Mouse (Mus musculus) frontal cortex, postnatal 10 days (tissue): ENCODE results near the gene Gm42421.

Experiments
- DNase-seq, 2 experiments: peaks; one replicate each; pipeline ENCODE4 v3.0.0; 2022; ENCODE audit warnings: low spot score in 2 of 2, mixed read lengths in 1 of 2

Gm42421 gene

GRCm38 (mm10) chr5:143927875-143928274 is at the start of gene Gm42421:
TSS of gene Gm42421 (plus strand) at chr5:143928175.
- DNase-seq, result no peak

- DNase-seq, result no peak
These were observed 42.7 kb upstream of the Gm42421 start for GRCm38 (mm10) chr5:143885274-143885673.

DNA sequence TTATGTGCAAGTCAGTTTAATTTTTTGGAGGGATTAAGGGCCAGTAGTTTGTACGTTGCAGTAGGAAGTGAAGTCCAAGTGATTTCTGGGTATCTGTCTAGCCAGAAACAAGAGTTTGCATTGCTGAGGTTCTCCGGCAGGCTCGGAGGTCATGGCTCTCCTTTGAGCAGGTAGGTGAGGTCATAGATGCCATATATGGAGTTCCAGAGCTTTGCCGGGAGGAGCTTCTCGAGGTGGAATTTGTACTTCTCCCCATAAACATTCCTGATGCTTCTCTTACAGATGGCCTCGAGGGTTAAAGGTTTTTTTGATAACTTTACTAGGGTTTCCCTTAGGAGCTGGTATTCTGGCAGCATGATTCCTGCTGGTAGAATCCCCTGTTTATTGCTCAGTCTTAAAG is 37.2 kb upstream of the Gm42421 start:
- no peak for DNase-seq

DNA sequence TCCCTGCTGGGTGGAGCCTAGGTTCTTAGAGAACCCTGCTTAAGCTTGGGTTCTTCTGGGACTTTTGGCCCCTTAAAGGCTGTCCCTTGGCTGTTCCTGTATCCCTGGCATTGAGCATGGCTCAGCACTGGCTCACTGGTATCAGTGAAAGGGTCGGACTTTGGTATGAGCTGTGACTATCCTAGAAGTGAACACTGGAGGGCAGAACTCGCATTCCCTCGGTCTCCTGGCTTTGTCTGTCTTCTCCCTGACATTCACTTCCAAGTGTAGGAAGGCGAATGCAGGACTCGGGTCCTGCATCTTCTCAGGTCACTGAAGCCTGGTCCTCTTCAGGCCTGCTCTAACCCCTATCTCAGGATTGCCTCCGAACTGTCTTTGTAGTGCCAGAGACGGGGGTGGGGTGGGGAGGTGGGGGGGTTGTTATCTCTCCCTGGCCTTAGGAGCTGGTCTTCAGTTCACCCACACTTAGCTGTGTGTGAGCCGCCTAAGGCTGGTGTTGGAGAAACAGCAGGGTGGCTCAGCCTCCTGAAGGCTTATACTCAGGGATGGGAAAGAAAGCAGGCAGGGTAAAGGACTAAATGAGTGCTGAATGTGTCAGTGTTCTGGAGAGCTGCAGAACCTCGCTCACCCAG is 35.6 kb upstream of the Gm42421 start:
- no peak for DNase-seq

GRCm38 (mm10) chr5:143893396-143893795 is 34.6 kb upstream of the Gm42421 start:
- no peak for DNase-seq

DNA sequence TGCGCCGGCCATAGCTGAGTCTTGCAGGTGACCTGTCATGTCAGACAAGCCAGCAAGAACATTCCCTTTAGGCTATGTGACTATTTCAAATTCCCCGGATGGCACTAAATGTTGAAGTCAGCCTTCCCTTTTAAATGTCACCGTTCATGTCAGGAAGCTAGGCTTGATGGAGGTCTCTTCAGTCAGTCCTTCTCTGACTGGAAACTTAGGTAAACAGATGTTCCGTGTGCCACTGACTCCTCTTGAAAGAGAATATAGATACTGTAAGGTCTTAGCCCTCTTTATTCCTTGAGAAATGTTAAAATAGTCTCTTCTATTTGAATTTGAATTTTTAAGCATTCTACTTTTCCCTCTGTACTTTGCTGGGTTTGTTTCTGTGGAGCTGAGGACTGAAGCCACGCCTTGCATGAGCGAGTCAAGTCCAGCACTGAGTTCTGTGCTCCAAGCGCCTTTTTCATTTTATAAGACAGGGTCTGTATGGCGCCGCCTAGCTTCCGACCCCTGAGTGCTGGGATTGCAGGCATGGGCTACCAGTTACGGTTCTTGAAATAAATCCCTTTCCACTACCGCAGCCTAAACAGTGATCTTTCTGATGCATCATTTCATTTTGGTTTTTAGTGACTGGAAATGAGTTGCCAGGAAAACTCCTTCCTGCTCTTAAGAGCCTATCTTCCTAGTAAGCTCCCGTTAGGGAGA is 30.2 kb upstream of the Gm42421 start, which contains the start of gene Ankrd61:
Gene Ankrd61 (minus strand): TSS at position 51 of the 696 bp plus-strand sequence.
- no peak for DNase-seq

- peak; percentile 33 to 35 for DNase-seq
These were observed 25.9 kb upstream of the Gm42421 start for GRCm38 (mm10) chr5:143902111-143902510.

DNA sequence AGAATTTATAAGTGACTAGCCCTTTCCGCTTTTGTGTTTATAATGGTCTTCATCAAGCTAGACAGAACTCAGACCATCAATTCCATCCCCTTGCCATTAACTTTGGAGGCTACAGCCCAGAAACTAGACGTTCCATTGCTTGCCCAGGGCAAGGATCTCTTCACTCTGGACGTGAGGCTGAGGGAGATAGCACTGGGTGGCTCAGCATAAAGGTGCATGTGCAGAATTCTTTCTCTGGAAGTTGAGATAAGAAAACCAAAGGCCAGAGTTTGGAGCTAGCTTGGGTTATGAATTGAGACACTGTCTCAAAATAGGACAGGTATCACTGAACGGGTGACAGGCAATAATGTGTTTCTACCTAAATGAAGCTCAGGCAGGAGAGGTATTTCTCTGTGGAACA is 24.2 kb upstream of the Gm42421 start:
- DNase-seq, result no peak

DNA sequence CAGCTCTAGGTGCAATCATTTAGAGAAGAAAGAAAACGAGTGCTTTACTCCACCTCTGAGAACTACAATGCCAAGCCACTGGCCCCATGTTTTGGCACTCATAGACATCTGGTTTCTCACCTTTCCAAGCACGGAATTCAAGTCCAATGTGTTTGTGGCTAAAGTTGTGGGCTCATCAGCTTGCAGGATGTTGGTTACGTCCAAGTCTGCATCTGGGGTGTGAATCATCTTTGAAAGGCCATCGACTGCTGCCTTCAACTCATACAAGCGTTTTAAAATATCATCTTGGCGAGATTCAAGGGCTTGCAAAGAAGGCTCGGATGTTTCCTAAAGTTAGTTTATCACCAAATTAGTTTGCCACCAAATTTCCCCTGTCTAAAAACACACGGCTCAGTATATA is 21.5 kb upstream of the Gm42421 start:
- no peak for DNase-seq

- no peak for DNase-seq
These were observed 19.0 kb upstream of the Gm42421 start for GRCm38 (mm10) chr5:143908926-143909325.

GRCm38 (mm10) chr5:143909417-143910400 is 18.3 kb upstream of the Gm42421 start, which contains the start of the genes Aimp2 and Pms2:
TSS of gene Aimp2 (minus strand) at chr5:143909847.
TSS of gene Pms2 (plus strand) at chr5:143909964.
- DNase-seq, result peak; percentile 96 to 97

DNA sequence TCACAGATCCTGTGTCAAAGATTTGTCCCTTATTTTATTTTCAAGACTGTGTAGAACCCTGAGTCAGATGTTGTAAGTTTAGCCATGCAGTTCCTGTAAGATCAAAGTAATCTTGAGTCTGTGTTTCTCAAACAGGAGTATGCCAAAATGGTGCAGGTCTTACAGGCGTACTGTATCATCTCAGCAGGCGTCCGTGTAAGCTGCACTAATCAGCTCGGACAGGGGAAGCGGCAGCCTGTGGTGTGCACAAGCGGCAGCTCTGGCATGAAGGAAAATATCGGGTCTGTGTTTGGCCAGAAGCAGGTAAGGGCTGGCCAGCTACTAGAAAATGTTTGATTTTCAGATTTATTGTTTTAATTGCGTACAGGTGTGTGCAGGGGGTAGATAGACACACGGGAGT is 11.8 kb upstream of the Gm42421 start:
- DNase-seq, result no peak

GRCm38 (mm10) chr5:143917418-143917817 is 10.6 kb upstream of the Gm42421 start:
- no peak for DNase-seq

DNA sequence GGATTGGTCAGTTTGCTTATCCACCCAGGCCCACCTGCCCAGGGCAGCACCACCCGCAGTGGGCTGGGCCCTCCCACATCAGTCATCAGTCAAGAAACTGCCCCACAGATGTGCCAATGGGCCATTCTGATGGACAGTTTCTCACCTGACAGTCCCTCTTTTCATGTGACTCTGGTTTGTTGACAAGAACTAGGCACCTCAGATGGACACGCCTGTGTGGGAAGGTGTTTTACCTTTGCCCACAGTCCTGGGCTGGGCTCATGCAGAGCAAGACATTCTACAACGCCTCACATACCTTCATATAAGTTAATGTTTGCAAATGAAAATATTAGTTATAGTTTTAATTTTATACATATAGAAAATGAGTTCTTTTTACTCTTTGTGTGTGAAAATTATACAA is 9.9 kb upstream of the Gm42421 start:
- DNase-seq, result no peak

- DNase-seq, result no peak
These were observed 3.1 kb upstream of the Gm42421 start for GRCm38 (mm10) chr5:143924781-143925452.

DNA sequence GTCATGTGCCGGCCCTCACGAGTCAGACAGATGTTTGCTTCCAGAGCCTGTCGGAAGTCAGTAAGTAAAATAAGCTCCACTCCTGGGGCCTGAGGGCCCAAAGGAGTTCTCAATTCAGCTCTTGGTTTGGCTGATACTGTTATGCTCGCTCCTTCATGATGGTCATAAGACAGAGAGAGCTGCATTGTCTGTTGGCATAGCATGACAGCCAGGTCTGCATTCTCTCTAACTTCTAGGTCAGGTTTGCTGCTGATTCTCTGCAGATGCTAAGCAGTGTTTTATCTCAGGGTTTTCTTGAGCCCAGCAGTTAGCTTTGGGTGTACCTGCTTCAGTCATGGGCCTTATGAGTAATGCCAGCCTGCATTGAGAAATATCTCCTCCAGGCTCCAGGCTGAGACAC is 1.3 kb downstream of the Gm42421 start:
- no peak for DNase-seq

DNA sequence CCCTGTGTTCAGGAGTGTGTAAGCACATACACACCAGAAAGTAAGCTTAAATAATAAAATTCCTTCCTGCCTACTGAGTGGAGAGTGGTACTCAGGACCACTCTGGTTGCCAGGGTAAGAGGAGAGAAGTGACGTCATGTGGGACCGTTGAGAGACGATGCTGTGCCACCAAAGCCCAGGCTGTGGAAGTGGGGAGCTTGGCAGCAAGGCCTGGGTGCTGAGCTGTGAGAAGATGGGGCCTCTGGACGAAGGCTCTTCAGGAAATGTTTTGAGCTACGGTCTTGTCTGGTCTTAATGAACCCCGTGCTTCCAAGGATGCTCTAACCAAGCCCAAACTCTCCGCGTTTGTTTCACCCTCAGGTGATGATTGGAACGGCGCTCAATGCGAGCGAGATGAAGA is 2.7 kb downstream of the Gm42421 start:
- DNase-seq, result no peak

- DNase-seq, result no peak
These were observed 4.0 kb downstream of the Gm42421 start for GRCm38 (mm10) chr5:143931863-143932580.

GRCm38 (mm10) chr5:143932831-143933230 is 4.9 kb downstream of the Gm42421 start, which contains the start of gene Rsph10b:
TSS of gene Rsph10b (plus strand) at chr5:143933035.
- no peak for DNase-seq

GRCm38 (mm10) chr5:143933414-143933813 is 5.4 kb downstream of the Gm42421 start:
- DNase-seq, result no peak

- DNase-seq, result no peak
These were observed 5.9 kb downstream of the Gm42421 start for GRCm38 (mm10) chr5:143933875-143934274.
